Mouse (Mus musculus) ES-E14 (cell line): ENCODE data around the gene Syngr4. TPM values are rescaled to one million over a fixed set of nuclear protein-coding genes. Genes with fewer than 3 reads are reported as not detected.

ENCODE experiments used
- DNase-seq: peaks from one replicate; pipeline ENCODE4 v3.0.0-alpha.2; 2013; ENCODE audit warnings: low read depth, low spot score
- H3K27ac ChIP-seq: 2 replicates; pipeline ENCODE4 v1.5.1; 2012; ENCODE audit warnings: low read depth, mild to moderate bottlenecking, low read length, moderate library complexity, mixed read lengths; ENCODE audit not compliant: poor library complexity, insufficient read depth, severe bottlenecking
- H3K36me3 ChIP-seq: 2 replicates; pipeline ENCODE4 v1.6.1; 2012; ENCODE audit warnings: mild to moderate bottlenecking, low read length, moderate library complexity, mixed read lengths; ENCODE audit not compliant: control insufficient read depth, poor library complexity, insufficient read depth, severe bottlenecking
- H3K4me1 ChIP-seq, 2 experiments: fragments of 150-350 bp in 1 of 2; sonication (generic) in 1 of 2; 2 replicates each; pipeline ENCODE4 v1.6.1; 2012; ENCODE audit warnings: low read length in 2 of 2, mild to moderate bottlenecking in 1 of 2, mixed read lengths in 1 of 2; ENCODE audit not compliant: control insufficient read depth in 2 of 2, insufficient read depth in 2 of 2, poor library complexity in 1 of 2
- H3K4me3 ChIP-seq, 2 experiments: fragments of 150-350 bp in 1 of 2; sonication (generic) in 1 of 2; 2 replicates each; pipeline ENCODE4 v1.5.1; 2012; ENCODE audit warnings: low read length in 2 of 2, low read depth in 1 of 2, mild to moderate bottlenecking in 1 of 2, mixed read lengths in 1 of 2; ENCODE audit not compliant: insufficient read depth in 1 of 2, poor library complexity in 1 of 2, severe bottlenecking in 1 of 2
- H3K9ac ChIP-seq: 2 replicates; pipeline ENCODE4 v1.6.1; 2012; ENCODE audit warnings: low read depth, mild to moderate bottlenecking, low read length, mixed read lengths; ENCODE audit not compliant: poor library complexity, insufficient read depth, severe bottlenecking
- H3K9me3 ChIP-seq: fragments of 150-350 bp; sonication (generic); 2 replicates; pipeline ENCODE4 v1.6.1; 2012; ENCODE audit warnings: low read depth, mild to moderate bottlenecking, low read length; ENCODE audit not compliant: control insufficient read depth, insufficient read depth
- CHD2 ChIP-seq: IDR thresholded peaks from 2 replicates; pipeline ENCODE4 v1.6.1; 2014; ENCODE audit warnings: mild to moderate bottlenecking, low read depth, low read length, inconsistent platforms
- HCFC1 ChIP-seq: IDR thresholded peaks from 2 replicates; pipeline ENCODE4 v1.6.1; 2012; ENCODE audit warnings: low read length, inconsistent platforms, borderline replicate concordance; ENCODE audit not compliant: insufficient read depth
- MAFK ChIP-seq: IDR thresholded peaks from 2 replicates; pipeline ENCODE4 v1.6.1; 2014; ENCODE audit warnings: mild to moderate bottlenecking, low read depth, low read length, inconsistent platforms; ENCODE audit not compliant: insufficient read depth
- ZC3H11A ChIP-seq: IDR thresholded peaks from 2 replicates; pipeline ENCODE4 v1.6.1; 2012; ENCODE audit warnings: low read depth, mild to moderate bottlenecking, inconsistent platforms, low read length, borderline replicate concordance
- ZNF384 ChIP-seq: IDR thresholded peaks from 2 replicates; pipeline ENCODE4 v1.6.1; 2012; ENCODE audit warnings: low read depth, low read length, inconsistent platforms
- in situ Hi-C, 2 experiments: fragments of 600-800 bp; cut with MboI; formaldehyde crosslinking; loops; one replicate each; pipeline ENCODE4 v1.15.1; 2025; ENCODE audit warnings: low sequenced_read_pairs in 2 of 2, inconsistent platforms in 1 of 2; ENCODE audit not compliant: unreplicated experiment in 2 of 2
- total RNA-seq: library from RNA; depleted of rRNA; stranded (reverse); fragments of 300-350 nt; gene quantifications from 2 replicates; pipeline ENCODE4 v1.2.3, GENCODE M21; 2012; rRNA removed

The Syngr4 gene
- total RNA-seq, 1 experiment, result not detected

DNA sequence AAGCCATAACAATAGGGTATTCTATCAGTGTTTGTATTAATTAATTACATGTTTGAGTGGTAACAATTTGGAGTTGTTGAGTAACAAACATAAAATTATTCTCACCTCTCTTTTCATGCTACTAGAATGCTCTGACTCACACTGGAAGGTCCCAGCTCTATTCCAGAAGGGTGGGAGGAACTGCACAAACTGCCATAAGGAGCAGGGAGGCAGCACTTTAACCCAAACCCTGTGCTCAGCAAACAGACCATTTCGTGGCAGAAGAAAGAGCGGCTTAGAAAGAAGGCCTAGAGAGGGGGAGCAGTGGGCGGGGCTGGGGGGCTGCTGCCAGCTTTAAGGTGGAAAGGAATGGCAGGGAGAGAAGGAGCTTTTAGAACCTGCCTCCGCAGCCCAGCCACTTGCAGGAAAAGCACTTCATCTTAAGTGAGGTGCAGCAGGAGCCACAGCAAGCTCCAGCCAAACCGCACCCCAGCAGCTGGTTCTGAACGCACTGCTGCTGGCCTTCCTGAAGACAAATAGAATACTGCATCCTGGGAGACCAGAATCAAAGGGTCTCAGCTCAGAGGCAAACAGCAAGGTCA, 48.0 kb downstream of the Syngr4 start:
- Histone ChIP-seq H3K4me1 (no peaks in the 10 kb centered on the region), H3K9ac (no peak overlapping the region), H3K27ac (no peak overlapping the region), H3K4me3 (no peak overlapping the region), H3K9me3 (no peaks in the 10 kb centered on the region), H3K36me3 (no peaks in the 10 kb centered on the region)
- in situ Hi-C loops, result no loop called here
- DNase-seq, result no peak
- TF ChIP-seq ZNF384, result no peak
- no peak for TF ChIP-seq MAFK
- TF ChIP-seq HCFC1, result no peak

- TF ChIP-seq CHD2 (no peak), MAFK (no peak), HCFC1 (no peak), ZC3H11A (no peak), ZNF384 (no peak)
- no peak for DNase-seq
- Histone ChIP-seq H3K36me3 (no peaks in the 10 kb centered on the region), H3K4me3 (no peak overlapping the region), H3K27ac (no peak overlapping the region), H3K4me1 (no peaks in the 10 kb centered on the region), H3K9me3 (no peaks in the 10 kb centered on the region), H3K9ac (no peak overlapping the region)
- in situ Hi-C loops, result no loop called here
Observed at GRCm38 (mm10) chr7:45842950-45843744, 53.4 kb downstream of the Syngr4 start.

Other genes starting within 250 kb of the Syngr4 start
- 0.27 and 0.37 TPM in 2 replicates for gene Fut2, start 230.3 kb downstream of the Syngr4 start, total RNA-seq
- 0.54 and 0.74 TPM in 2 replicates for gene Ntn5, start 212.7 kb downstream of the Syngr4 start, total RNA-seq
- 4.5 and 7.6 TPM in 2 replicates for gene Sec1, start 202.3 kb downstream of the Syngr4 start, total RNA-seq
- gene Car11, start 196.9 kb downstream of the Syngr4 start, total RNA-seq, result 4.4 and 7.9 TPM in 2 replicates
- 10.0 and 10.6 TPM in 2 replicates for gene Dbp, start 191.6 kb downstream of the Syngr4 start, total RNA-seq
- 3,487 and 5,312 TPM in 2 replicates for gene Rpl18, start 181.3 kb downstream of the Syngr4 start, total RNA-seq
- gene Sphk2, start 178.7 kb downstream of the Syngr4 start, total RNA-seq, result 18.7 and 21.5 TPM in 2 replicates
- 6.1 and 6.6 TPM in 2 replicates for gene Fam83e, start 175.5 kb downstream of the Syngr4 start, total RNA-seq
- 0.76 and 1.7 TPM in 2 replicates for gene Spaca4, start 170.9 kb downstream of the Syngr4 start, total RNA-seq
- gene Lmtk3, start 113.0 kb downstream of the Syngr4 start, total RNA-seq, result 7.2 and 9.5 TPM in 2 replicates
- gene Sult2b1, start 112.0 kb downstream of the Syngr4 start, total RNA-seq, result 1.6 and 2.1 TPM in 2 replicates
- 96.2 and 113 TPM in 2 replicates for gene Cyth2, start 82.1 kb downstream of the Syngr4 start, total RNA-seq
- 1.6 and 2.6 TPM in 2 replicates for gene Kcnj14, start 71.9 kb downstream of the Syngr4 start, total RNA-seq
- 93.4 and 107 TPM in 2 replicates for gene Grwd1, start 65.8 kb downstream of the Syngr4 start, total RNA-seq
- gene Kdelr1, start 23.9 kb downstream of the Syngr4 start, total RNA-seq, result 73.2 and 87.2 TPM in 2 replicates
- 0.67 and 0.90 TPM in 2 replicates for gene Grin2d, start 18.3 kb downstream of the Syngr4 start, total RNA-seq
- 26.0 and 34.8 TPM in 2 replicates for gene Tmem143, start 227 bp upstream of the Syngr4 start, total RNA-seq
- 43.8 and 56.5 TPM in 2 replicates for gene Emp3, start 24.7 kb upstream of the Syngr4 start, total RNA-seq
- 7.7 and 12.5 TPM in 2 replicates for gene Ccdc114, start 27.4 kb upstream of the Syngr4 start, total RNA-seq
- gene Abcc6, start 133.6 kb upstream of the Syngr4 start, total RNA-seq, result 4.7 and 7.1 TPM in 2 replicates
- 173 and 219 TPM in 2 replicates for gene Nomo1, start 137.0 kb upstream of the Syngr4 start, total RNA-seq
- 0.58 and 0.85 TPM in 2 replicates for gene Kcnj11, start 204.1 kb upstream of the Syngr4 start, total RNA-seq